Mouse (Mus musculus): ENCODE data around the gene Insig1.

DNA sequence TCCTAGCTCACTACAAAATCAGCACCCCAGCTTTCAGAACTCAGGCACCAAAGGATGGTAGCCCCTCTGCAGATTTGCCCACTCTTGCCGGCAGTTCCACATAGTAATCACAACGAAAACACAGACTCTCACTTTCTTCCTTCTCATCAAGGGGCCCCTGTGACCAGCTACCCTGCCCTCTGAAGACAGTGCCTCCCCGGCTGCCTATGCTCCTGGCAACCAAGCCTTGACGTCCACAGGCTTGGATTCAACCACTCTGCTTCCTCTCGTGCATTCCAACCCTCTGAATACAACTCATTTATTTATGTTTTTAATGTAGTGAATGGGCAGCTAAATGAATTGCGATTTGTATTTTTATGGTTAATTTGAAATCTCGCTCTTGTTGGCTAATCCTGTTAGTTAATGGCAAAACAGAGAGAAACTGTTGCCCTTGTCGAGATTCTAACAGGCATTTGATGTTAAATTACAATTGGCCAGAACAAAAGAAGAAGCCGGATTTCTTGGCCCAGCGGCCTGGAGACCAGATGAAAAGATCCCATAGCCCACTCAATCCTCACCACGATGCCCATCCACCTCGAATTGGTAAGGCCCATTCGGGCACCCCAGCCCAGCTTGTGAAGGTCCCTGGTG lies 46.2 kb downstream of the Insig1 start:
- TF ChIP-seq CTCF (IDR thresholded peaks at IDR 0.05; ENCODE audit: insufficient read depth, low read depth, low read length) (no peak), POLR2A (IDR thresholded peaks at IDR 0.05; ENCODE audit: insufficient read depth, low read depth, low read length) (no peak)
